ENCODE assay signal across 13 mouse cellular contexts in the genomic region with DNA sequence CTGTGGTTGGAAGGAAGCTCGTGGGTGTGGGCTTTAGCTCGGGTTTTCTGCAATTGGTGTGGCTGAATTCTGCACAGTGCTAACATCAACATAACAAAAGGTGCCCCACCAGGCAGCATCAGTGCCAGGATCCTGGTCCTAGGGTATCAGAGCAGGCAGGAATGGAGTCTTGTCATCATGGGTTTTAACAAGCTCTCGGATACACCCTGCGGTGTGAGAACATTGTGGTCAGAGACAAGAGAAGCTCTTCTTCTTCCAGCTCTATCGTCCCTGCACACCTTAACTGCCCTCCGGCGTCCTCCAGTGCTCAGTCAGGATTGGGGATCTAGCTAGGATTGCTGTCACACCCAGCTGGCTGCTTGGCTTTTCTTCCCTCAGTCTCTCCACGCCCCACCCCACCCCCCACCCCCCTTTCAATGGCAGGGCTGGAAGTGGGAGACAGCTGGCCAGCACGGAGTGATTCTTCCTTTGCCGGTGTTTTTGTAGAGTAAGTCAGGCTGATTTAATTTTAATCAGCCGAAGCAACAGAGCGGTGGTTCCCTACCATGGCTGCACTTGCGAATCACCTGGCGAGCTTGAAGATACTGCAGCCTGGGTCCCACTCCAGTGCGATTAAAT. TPM values are rescaled to one million over a fixed set of nuclear protein-coding genes. Genes with fewer than 3 reads are reported as not detected.
DNase-seq lines count a peak whose midpoint lies in the region; ATAC-seq and TF ChIP-seq lines count a peak whose summit lies in the region.
"Had no signal": no experiment of that assay in that cellular context is flagged by ENCODE, and none has a peak within 500 bp of the region (broad histone marks: within the 10 kb centered on the region; RNA-seq: fewer than 3 reads in every experiment).

No protein-coding gene starts in this region.

- H3K9me3 ChIP-seq in forebrain, postnatal 0 days (ENCODE audit: low read length) = no peaks in the 10 kb centered on the region
- H3K9me3 ChIP-seq in midbrain, embryonic 13.5 days = no peaks in the 10 kb centered on the region
- H3K9me3 ChIP-seq: limb, embryonic 13.5 days had no signal

- ATAC-seq in forebrain, postnatal 0 days = 0 out of 2 replicates have a peak, but pooled peaks have one; percentile 12
- peak; percentile 48 for ATAC-seq in midbrain, embryonic 13.5 days
- ATAC-seq in activated CD4-positive, CD25-positive, alpha-beta regulatory T cell, adult 4 months = no peak

- DNase-seq in left cerebral cortex, postnatal 4 days = peak; percentile 65
- DNase-seq in left cerebral cortex, adult 9 months (ENCODE audit: low spot score in 2 of 2) = no peak
- DNase-seq in forebrain, postnatal 0 days = no peak
- no peak for DNase-seq in kidney, postnatal 14 days
- no peak for DNase-seq in kidney, adult 8-10 months
- no peak for DNase-seq in kidney, postnatal 10 days
- DNase-seq: adrenal gland, postnatal 14 days; cerebellum, adult 8-10 months; lung, embryonic 14.5 days had no signal

- WGBS in forebrain, postnatal 0 days = 9% methylated on average over 15 of the region's 15 CpGs
- WGBS in midbrain, embryonic 13.5 days = 9% methylated on average over 15 of the region's 15 CpGs

- H3K4me2 ChIP-seq in forebrain, postnatal 0 days (ENCODE audit: low read depth) = 0 out of 2 replicates have a peak overlapping the region, but pooled peaks have one; percentile 23
- H3K4me2 ChIP-seq in midbrain, embryonic 13.5 days (replicated peaks) = peak overlapping the region; percentile 50
- H3K4me2 ChIP-seq: limb, embryonic 13.5 days; lung, embryonic 14.5 days had no signal

- no peak for TF ChIP-seq CTCF in forebrain, postnatal 0 days (IDR thresholded peaks at IDR 0.05; ENCODE audit: low read depth)

- intact Hi-C loops in left cerebral cortex, postnatal 4 days (cut with DNase I) = no loop called here

- H3K27me3 ChIP-seq in forebrain, postnatal 0 days (ENCODE audit: insufficient read depth, low read length) = no peaks in the 10 kb centered on the region
- peaks cover 9% of the 10 kb centered on the region for H3K27me3 ChIP-seq in midbrain, embryonic 13.5 days

- peaks cover 15% of the 10 kb centered on the region for H3K4me1 ChIP-seq in forebrain, postnatal 0 days (ENCODE audit: insufficient read depth)
- peaks cover 32% of the 10 kb centered on the region for H3K4me1 ChIP-seq in midbrain, embryonic 13.5 days (replicated peaks)

- H3K27ac ChIP-seq in forebrain, postnatal 0 days (ENCODE audit: low read depth, low read length) = no peak overlapping the region
- H3K27ac ChIP-seq in midbrain, embryonic 13.5 days = peak overlapping the region; percentile 7; the same call in 1 of the 2 replicates
- H3K27ac ChIP-seq: limb, embryonic 13.5 days had no signal

- no peak overlapping the region for H3K9ac ChIP-seq in forebrain, postnatal 0 days
- H3K9ac ChIP-seq in midbrain, embryonic 13.5 days (replicated peaks) = peak overlapping the region; percentile 46; the same call in 1 of the 2 replicates
- H3K9ac ChIP-seq: limb, embryonic 13.5 days; lung, embryonic 14.5 days had no signal

- no peak overlapping the region for H3K4me3 ChIP-seq in forebrain, postnatal 0 days (ENCODE audit: low read depth, low read length)
- H3K4me3 ChIP-seq in midbrain, embryonic 13.5 days (replicated peaks) = peak overlapping the region; percentile 6; the same call in 1 of the 2 replicates
- H3K4me3 ChIP-seq: limb, embryonic 13.5 days had no signal

- no peaks in the 10 kb centered on the region for H3K36me3 ChIP-seq in forebrain, postnatal 0 days (ENCODE audit: insufficient read depth)
- H3K36me3 ChIP-seq in midbrain, embryonic 13.5 days = no peaks in the 10 kb centered on the region
- H3K36me3 ChIP-seq: limb, embryonic 13.5 days had no signal

RNA-seq across cellular contexts. Expression of gene Crtac1, which starts 46.5 kb away (rescaled TPM):
- 10 to 100 TPM; 40.9 to 53.3 TPM for total RNA-seq in left cerebral cortex, postnatal 4 days (2021)
- 14.6 and 16.6 TPM in 2 replicates for total RNA-seq in forebrain, postnatal 0 days (2014; rRNA removed)
- polyA plus RNA-seq in forebrain, postnatal 0 days (2015; fragmentation: Nextera tagmentation; extraction: Ambion mirVana) = 38.1 and 49.9 TPM in 2 replicates
- polyA plus RNA-seq in midbrain, embryonic 13.5 days (2015; fragmentation: Nextera tagmentation; extraction: Ambion mirVana) = 14.8 and 18.9 TPM in 2 replicates
- not detected for polyA plus RNA-seq in activated CD4-positive, CD25-positive, alpha-beta regulatory T cell, adult 4 months (2017; shearing (Covaris generic))
- polyA plus RNA-seq: C2C12 had no signal

Comparison
In these comparisons a context has a peak if more than half of its experiments do, and no peak if none do; other contexts are left out.
1. RNA of gene Crtac1, which starts 46.5 kb away (polyA plus RNA-seq): 38.1 to 49.9 TPM in forebrain, postnatal 0 days and 14.8 to 18.9 TPM in midbrain, embryonic 13.5 days; not detected in activated CD4-positive, CD25-positive, alpha-beta regulatory T cell, adult 4 months; every median in the first group is over 10 times any median in the second.